Mouse (Mus musculus) liver, embryonic 15.5 days (tissue): ENCODE data around the gene Ms4a4d. TPM values are rescaled to one million over a fixed set of nuclear protein-coding genes. Genes with fewer than 3 reads are reported as not detected.
"Not testable (repeated sequence)": the region's sequence is repeated elsewhere in the genome, so short reads cannot be mapped to it uniquely, and the experiment has no call there.

Experiments used
- ATAC-seq: fragments of 200-750 bp; cut with Nextera tagmentation; 2 replicates; pipeline ENCODE4 v1.8.0; 2017; ENCODE audit warnings: moderate number of reproducible peaks, mild to moderate bottlenecking, moderate library complexity; ENCODE audit not compliant: insufficient read depth
- H3K27ac ChIP-seq: fragments of 300-500 bp; sonication (generic); replicated peaks from 2 replicates; pipeline ENCODE4 v1.5.1; 2015; ENCODE audit warnings: mild to moderate bottlenecking, inconsistent platforms
- H3K27me3 ChIP-seq: fragments of 300-500 bp; sonication (generic); 2 replicates; pipeline ENCODE4 v1.6.1; 2015; ENCODE audit warnings: mild to moderate bottlenecking, inconsistent platforms
- H3K36me3 ChIP-seq: fragments of 300-500 bp; sonication (generic); replicated peaks from 2 replicates; pipeline ENCODE4 v1.6.1; 2015; ENCODE audit warnings: moderate library complexity, mild to moderate bottlenecking, inconsistent platforms
- H3K4me1 ChIP-seq: fragments of 300-500 bp; sonication (generic); replicated peaks from 2 replicates; pipeline ENCODE4 v1.6.1; 2015; ENCODE audit warnings: inconsistent platforms
- H3K4me2 ChIP-seq: fragments of 300-500 bp; sonication (generic); 2 replicates; pipeline ENCODE4 v1.6.1; 2015; ENCODE audit warnings: moderate library complexity, mild to moderate bottlenecking, inconsistent platforms
- H3K4me3 ChIP-seq: fragments of 300-500 bp; sonication (generic); replicated peaks from 2 replicates; pipeline ENCODE4 v1.5.1; 2015; ENCODE audit warnings: mild to moderate bottlenecking, inconsistent platforms
- H3K9ac ChIP-seq: fragments of 300-500 bp; sonication (generic); 2 replicates; pipeline ENCODE4 v1.6.1; 2015; ENCODE audit warnings: moderate library complexity, mild to moderate bottlenecking, inconsistent platforms
- H3K9me3 ChIP-seq: fragments of 300-500 bp; sonication (generic); replicated peaks from 2 replicates; pipeline ENCODE4 v1.6.1; 2016; ENCODE audit warnings: inconsistent platforms
- WGBS: fragments of 180-500 bp; shearing (Covaris S2); methylation state at CpG from one replicate; pipeline ENCODE4 v1.1.7; 2015; ENCODE audit warnings: mixed read lengths; ENCODE audit not compliant: insufficient replicate concordance; 5-methylcytosine and 5-hydroxymethylcytosine counted together
- polyA plus RNA-seq: library from polyadenylated mRNA; unstranded; fragments of >200 nt; fragmentation: Nextera tagmentation; extraction: Ambion mirVana; gene quantifications from 2 replicates; pipeline ENCODE4 v1.2.1, GENCODE M21; 2015

Gene Ms4a4d
- 0.24 and 0.54 TPM in 2 replicates for polyA plus RNA-seq

GRCm38 (mm10) chr19:11536593-11536992 lies at the start of gene Ms4a4d:
TSS of gene Ms4a4d (plus strand) at chr19:11536801.
- no peak for ATAC-seq
- Histone ChIP-seq H3K4me3 (no peak within 1 kb of the TSS), H3K4me1 (no peaks in the 10 kb centered on the region), H3K4me2 (no peak within 1 kb of the TSS), H3K36me3 (no peaks in the 10 kb centered on the region), H3K9ac (no peak within 1 kb of the TSS), H3K27me3 (no peaks in the 10 kb centered on the region), H3K9me3 (no peaks in the 10 kb centered on the region), H3K27ac (no peak within 1 kb of the TSS)
- 21% methylated on average over 7 of the region's 7 CpGs for WGBS

GRCm38 (mm10) chr19:11491406-11492189 lies 45.0 kb upstream of the Ms4a4d start:
- 39% methylated on average over 4 of the region's 4 CpGs for WGBS
- H3K36me3 ChIP-seq = no peaks in the 10 kb centered on the region
- no peak overlapping the region for H3K4me2 ChIP-seq
- no peaks in the 10 kb centered on the region for H3K4me1 ChIP-seq
- no peaks in the 10 kb centered on the region for H3K27me3 ChIP-seq
- no peak overlapping the region for H3K4me3 ChIP-seq
- H3K27ac ChIP-seq = no peak overlapping the region
- no peak for ATAC-seq
- H3K9ac ChIP-seq = no peak overlapping the region
- H3K9me3 ChIP-seq = no peaks in the 10 kb centered on the region

GRCm38 (mm10) chr19:11492671-11493070 lies 43.9 kb upstream of the Ms4a4d start:
- H3K4me2 ChIP-seq = no peak overlapping the region
- H3K27me3 ChIP-seq = no peaks in the 10 kb centered on the region
- H3K9ac ChIP-seq = no peak overlapping the region
- no peaks in the 10 kb centered on the region for H3K36me3 ChIP-seq
- no peaks in the 10 kb centered on the region for H3K4me1 ChIP-seq
- no peak overlapping the region for H3K4me3 ChIP-seq
- ATAC-seq = no peak
- 62% methylated on average over 1 of the region's 1 CpGs for WGBS
- H3K27ac ChIP-seq = no peak overlapping the region
- H3K9me3 ChIP-seq = no peaks in the 10 kb centered on the region

GRCm38 (mm10) chr19:11494519-11494918 lies 42.1 kb upstream of the Ms4a4d start:
- H3K36me3 ChIP-seq = no peaks in the 10 kb centered on the region
- no peaks in the 10 kb centered on the region for H3K27me3 ChIP-seq
- no peak for ATAC-seq
- no peak overlapping the region for H3K4me2 ChIP-seq
- H3K9ac ChIP-seq = no peak overlapping the region
- no peaks in the 10 kb centered on the region for H3K9me3 ChIP-seq
- no peak overlapping the region for H3K4me3 ChIP-seq
- WGBS = 60% methylated on average over 3 of the region's 3 CpGs
- no peaks in the 10 kb centered on the region for H3K4me1 ChIP-seq
- H3K27ac ChIP-seq = no peak overlapping the region

- H3K4me1 ChIP-seq = no peaks in the 10 kb centered on the region
- H3K4me3 ChIP-seq = no peak overlapping the region
- H3K27me3 ChIP-seq = no peaks in the 10 kb centered on the region
- no peak overlapping the region for H3K27ac ChIP-seq
- ATAC-seq = no peak
- H3K4me2 ChIP-seq = no peak overlapping the region
- no peak overlapping the region for H3K9ac ChIP-seq
- H3K9me3 ChIP-seq = no peaks in the 10 kb centered on the region
- 60% methylated on average over 6 of the region's 6 CpGs for whole genome bisulfite sequencing
- no peaks in the 10 kb centered on the region for H3K36me3 ChIP-seq
These were observed 40.2 kb upstream of the Ms4a4d start for GRCm38 (mm10) chr19:11496361-11496760.

- H3K9me3 ChIP-seq, H3K27me3 ChIP-seq, H3K27ac ChIP-seq, ATAC-seq, H3K4me2 ChIP-seq, H3K9ac ChIP-seq, H3K36me3 ChIP-seq, H3K4me1 ChIP-seq, H3K4me3 ChIP-seq: not testable (repeated sequence)
- 27% methylated on average over 1 of the region's 1 CpGs for WGBS
These were observed 39.3 kb upstream of the Ms4a4d start for GRCm38 (mm10) chr19:11497300-11497699.

GRCm38 (mm10) chr19:11500796-11501195 lies 35.8 kb upstream of the Ms4a4d start:
- no peaks in the 10 kb centered on the region for H3K4me1 ChIP-seq
- 53% methylated on average over 1 of the region's 1 CpGs for WGBS
- H3K27me3 ChIP-seq = no peaks in the 10 kb centered on the region
- H3K36me3 ChIP-seq = no peaks in the 10 kb centered on the region
- H3K27ac ChIP-seq = no peak overlapping the region
- no peak overlapping the region for H3K4me2 ChIP-seq
- no peak overlapping the region for H3K9ac ChIP-seq
- H3K9me3 ChIP-seq = no peaks in the 10 kb centered on the region
- ATAC-seq = no peak
- no peak overlapping the region for H3K4me3 ChIP-seq

- Histone ChIP-seq H3K36me3 (no peaks in the 10 kb centered on the region), H3K4me1 (no peaks in the 10 kb centered on the region), H3K27ac (no peak overlapping the region), H3K4me2 (no peak overlapping the region), H3K27me3 (no peaks in the 10 kb centered on the region), H3K9ac (no peak overlapping the region), H3K9me3 (no peaks in the 10 kb centered on the region), H3K4me3 (no peak overlapping the region)
- 65% methylated on average over 4 of the region's 4 CpGs for WGBS
- no peak for ATAC-seq
These were observed 35.3 kb upstream of the Ms4a4d start for GRCm38 (mm10) chr19:11501326-11501725.

GRCm38 (mm10) chr19:11504857-11505256 lies 31.7 kb upstream of the Ms4a4d start:
- Histone ChIP-seq H3K4me3 (no peak overlapping the region), H3K27me3 (no peaks in the 10 kb centered on the region), H3K4me1 (no peaks in the 10 kb centered on the region), H3K9me3 (no peaks in the 10 kb centered on the region), H3K27ac (no peak overlapping the region), H3K9ac (no peak overlapping the region), H3K36me3 (no peaks in the 10 kb centered on the region), H3K4me2 (no peak overlapping the region)
- WGBS = 52% methylated on average over 1 of the region's 1 CpGs
- ATAC-seq = no peak

GRCm38 (mm10) chr19:11513458-11513857 lies 23.1 kb upstream of the Ms4a4d start:
- 30% methylated on average over 1 of the region's 1 CpGs for WGBS
- no peak for ATAC-seq
- H3K4me1 ChIP-seq = no peaks in the 10 kb centered on the region

GRCm38 (mm10) chr19:11516246-11516645 lies 20.4 kb upstream of the Ms4a4d start, which contains the start of gene Ms4a6b:
TSS of gene Ms4a6b (plus strand) at chr19:11516512.
- Histone ChIP-seq H3K27me3 (no peaks in the 10 kb centered on the region), H3K4me3 (no peak within 1 kb of the TSS), H3K27ac (no peak within 1 kb of the TSS), H3K9me3 (no peaks in the 10 kb centered on the region), H3K4me2 (no peak within 1 kb of the TSS), H3K36me3 (no peaks in the 10 kb centered on the region), H3K4me1 (no peaks in the 10 kb centered on the region), H3K9ac (no peak within 1 kb of the TSS)
- ATAC-seq = no peak

More at GRCm38 (mm10) chr19:11513458-11513857, 23.1 kb upstream of the Ms4a4d start:
- Histone ChIP-seq H3K4me2 (no peak overlapping the region), H3K36me3 (no peaks in the 10 kb centered on the region), H3K27me3 (no peaks in the 10 kb centered on the region), H3K4me3 (no peak overlapping the region), H3K9me3 (no peaks in the 10 kb centered on the region), H3K9ac (no peak overlapping the region), H3K27ac (no peak overlapping the region)

GRCm38 (mm10) chr19:11516845-11517244 lies 19.8 kb upstream of the Ms4a4d start:
- Histone ChIP-seq H3K4me2 (no peak overlapping the region), H3K4me3 (no peak overlapping the region), H3K27me3 (no peaks in the 10 kb centered on the region), H3K36me3 (no peaks in the 10 kb centered on the region), H3K4me1 (no peaks in the 10 kb centered on the region), H3K9ac (no peak overlapping the region), H3K27ac (no peak overlapping the region), H3K9me3 (no peaks in the 10 kb centered on the region)
- ATAC-seq = no peak
- WGBS = 32% methylated on average over 4 of the region's 4 CpGs
